Mouse (Mus musculus): ENCODE results near the gene I0C0044D17Rik.

Gene I0C0044D17Rik

GRCm38 (mm10) chr4:98776721-98777427 lies 46.8 kb downstream of the I0C0044D17Rik start:
- no peak for DNase-seq

GRCm38 (mm10) chr4:98773785-98774184 lies 49.9 kb downstream of the I0C0044D17Rik start:
- DNase-seq: no peak

Measured in thymus, adult 18-20 months (tissue).